Mouse (Mus musculus) olfactory bulb, adult 2 months (tissue): ENCODE data around the gene Vwc2.

Experiments used
- CTCF ChIP-seq: fragments of 200-500 bp; IDR thresholded peaks from 2 replicates; pipeline ENCODE4 v1.5.1; 2012; ENCODE audit warnings: low read depth, mild to moderate bottlenecking, low read length, moderate library complexity; ENCODE audit not compliant: insufficient read depth
- POLR2A ChIP-seq: fragments of 200-500 bp; IDR thresholded peaks from 2 replicates; pipeline ENCODE4 v1.6.1; 2012; ENCODE audit warnings: mild to moderate bottlenecking, low read depth, low read length, moderate library complexity; ENCODE audit not compliant: insufficient read depth

GRCm38 (mm10) chr11:11088162-11088756 lies 25.8 kb upstream of the Vwc2 start:
- no peak for TF ChIP-seq POLR2A
- no peak for TF ChIP-seq CTCF
